Mouse (Mus musculus): Measurements from ENCODE around the gene Slc2a2.

Gene Slc2a2

GRCm38 (mm10) chr3:28697797-28698196 is at the start of gene Slc2a2:
Gene Slc2a2, plus strand, starts transcription at chr3:28697903.
- no peak for DNase-seq (ENCODE audit: low spot score in 2 of 2)

GRCm38 (mm10) chr3:28652574-28652973 is 45.1 kb upstream of the Slc2a2 start:
- no peak for DNase-seq (ENCODE audit: low spot score in 2 of 2)

GRCm38 (mm10) chr3:28653043-28653442 is 44.7 kb upstream of the Slc2a2 start:
- DNase-seq (ENCODE audit: low spot score in 2 of 2), result no peak

GRCm38 (mm10) chr3:28654740-28655139 is 43.0 kb upstream of the Slc2a2 start:
- peak; percentile 34 to 74 for DNase-seq (ENCODE audit: low spot score in 2 of 2)

GRCm38 (mm10) chr3:28658349-28658748 is 39.4 kb upstream of the Slc2a2 start:
- no peak for DNase-seq (ENCODE audit: low spot score in 2 of 2)

- DNase-seq (ENCODE audit: low spot score in 2 of 2), result no peak
These were observed 16.9 kb upstream of the Slc2a2 start for GRCm38 (mm10) chr3:28680851-28681250.

GRCm38 (mm10) chr3:28681866-28682265 is 15.8 kb upstream of the Slc2a2 start:
- no peak for DNase-seq (ENCODE audit: low spot score in 2 of 2)

- DNase-seq (ENCODE audit: low spot score in 2 of 2), result no peak
These were observed 15.3 kb upstream of the Slc2a2 start for GRCm38 (mm10) chr3:28682411-28682810.

GRCm38 (mm10) chr3:28685510-28685909 is 12.2 kb upstream of the Slc2a2 start:
- no peak for DNase-seq (ENCODE audit: low spot score in 2 of 2)

- DNase-seq (ENCODE audit: low spot score in 2 of 2), result no peak
These were observed 2.9 kb upstream of the Slc2a2 start for GRCm38 (mm10) chr3:28694811-28695210.

GRCm38 (mm10) chr3:28695608-28696007 is 2.1 kb upstream of the Slc2a2 start:
- no peak for DNase-seq (ENCODE audit: low spot score in 2 of 2)

GRCm38 (mm10) chr3:28696162-28696561 is 1.5 kb upstream of the Slc2a2 start:
- DNase-seq (ENCODE audit: low spot score in 2 of 2), result no peak

- no peak for DNase-seq (ENCODE audit: low spot score in 2 of 2)
These were observed 1.9 kb downstream of the Slc2a2 start for GRCm38 (mm10) chr3:28699601-28700000.

- DNase-seq (ENCODE audit: low spot score in 2 of 2), result no peak
These were observed 7.9 kb downstream of the Slc2a2 start for GRCm38 (mm10) chr3:28705522-28706137.

GRCm38 (mm10) chr3:28706736-28707135 is 9.0 kb downstream of the Slc2a2 start:
- no peak for DNase-seq (ENCODE audit: low spot score in 2 of 2)

GRCm38 (mm10) chr3:28709740-28710139 is 12.0 kb downstream of the Slc2a2 start:
- DNase-seq (ENCODE audit: low spot score in 2 of 2), result no peak

- DNase-seq (ENCODE audit: low spot score in 2 of 2), result no peak
These were observed 16.4 kb downstream of the Slc2a2 start for GRCm38 (mm10) chr3:28713913-28714698.

- no peak for DNase-seq (ENCODE audit: low spot score in 2 of 2)
These were observed 20.8 kb downstream of the Slc2a2 start for GRCm38 (mm10) chr3:28718521-28718920.

- no peak for DNase-seq (ENCODE audit: low spot score in 2 of 2)
These were observed 23.5 kb downstream of the Slc2a2 start for GRCm38 (mm10) chr3:28721218-28721617.

- DNase-seq (ENCODE audit: low spot score in 2 of 2), result no peak
These were observed 24.1 kb downstream of the Slc2a2 start for GRCm38 (mm10) chr3:28721838-28722237.

GRCm38 (mm10) chr3:28722531-28722930 is 24.8 kb downstream of the Slc2a2 start:
- DNase-seq (ENCODE audit: low spot score in 2 of 2), result no peak

GRCm38 (mm10) chr3:28723534-28723933 is 25.8 kb downstream of the Slc2a2 start:
- DNase-seq (ENCODE audit: low spot score in 2 of 2), result no peak

GRCm38 (mm10) chr3:28725203-28725602 is 27.5 kb downstream of the Slc2a2 start:
- DNase-seq (ENCODE audit: low spot score in 2 of 2), result no peak
